Mouse (Mus musculus) CH12.LX (cell line): ENCODE measurements around the gene Cd86.

Source experiments
- CTCF ChIP-seq, 2 experiments: IDR thresholded peaks in 1 of 2; conservative IDR thresholded peaks in 1 of 2; 2 replicates each; pipeline ENCODE4 v1.5.1; 2011 to 2012; ENCODE audit warnings: low read depth in 2 of 2, low read length in 2 of 2, improper control_type of control experiment in 1 of 2, inconsistent platforms in 1 of 2, mild to moderate bottlenecking in 1 of 2, moderate library complexity in 1 of 2
- HCFC1 ChIP-seq: IDR thresholded peaks from 2 replicates; pipeline ENCODE4 v1.6.1; 2012; ENCODE audit warnings: low read depth, mild to moderate bottlenecking, inconsistent platforms, low read length, improper control_type of control experiment
- JUN ChIP-seq: IDR thresholded peaks from 2 replicates; pipeline ENCODE4 v1.6.1; 2011; ENCODE audit warnings: low read depth, mild to moderate bottlenecking, low read length, improper control_type of control experiment, moderate library complexity; ENCODE audit not compliant: insufficient read depth
- POLR2A ChIP-seq: IDR thresholded peaks from 2 replicates; pipeline ENCODE4 v1.6.1; 2011; ENCODE audit warnings: low read depth, mild to moderate bottlenecking, improper control_type of control experiment, low read length
- POLR2AphosphoS2 ChIP-seq: IDR thresholded peaks from 2 replicates; pipeline ENCODE4 v1.6.1; 2011; ENCODE audit warnings: low read depth, low read length, improper control_type of control experiment

DNA sequence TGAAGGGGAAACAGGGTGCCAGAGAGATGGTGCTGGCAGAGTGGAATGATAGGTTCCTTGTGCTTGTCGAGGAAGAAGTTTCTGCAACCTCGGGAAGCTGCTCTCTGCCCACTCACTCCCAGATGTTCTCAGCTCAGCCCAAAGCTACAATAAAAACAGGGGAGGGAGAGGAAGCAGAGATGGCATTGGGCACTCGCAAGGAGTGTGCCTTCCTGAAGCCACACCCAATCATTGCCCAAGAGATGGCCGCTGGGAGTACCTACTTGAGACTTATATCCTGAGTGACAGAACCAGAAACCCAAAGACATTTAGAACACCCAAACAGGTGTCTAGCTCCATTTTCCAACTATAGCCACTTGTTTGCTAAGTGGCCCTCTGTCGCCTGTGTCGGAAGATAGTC is 20.8 kb downstream of the Cd86 start:
- no peak for TF ChIP-seq CTCF (conservative IDR thresholded peaks at IDR 0.05 in 1 of 2, IDR thresholded peaks at IDR 0.05 in 1 of 2; ENCODE audit: low read depth in 2 of 2, low read length in 2 of 2)
- TF ChIP-seq POLR2A: no peak
- no peak for TF ChIP-seq POLR2AphosphoS2
- no peak for TF ChIP-seq HCFC1
- TF ChIP-seq JUN: no peak
